Mouse (Mus musculus) urinary bladder, postnatal 10 days (tissue): ENCODE data around the gene Plxna4.
"Not testable (repeated sequence)": the region's sequence is repeated elsewhere in the genome, so short reads cannot be mapped to it uniquely, and the experiment has no call there.

Experiments used
- DNase-seq: peaks from one replicate; pipeline ENCODE4 v3.0.0; 2022; ENCODE audit warnings: low spot score

Plxna4 gene

DNA sequence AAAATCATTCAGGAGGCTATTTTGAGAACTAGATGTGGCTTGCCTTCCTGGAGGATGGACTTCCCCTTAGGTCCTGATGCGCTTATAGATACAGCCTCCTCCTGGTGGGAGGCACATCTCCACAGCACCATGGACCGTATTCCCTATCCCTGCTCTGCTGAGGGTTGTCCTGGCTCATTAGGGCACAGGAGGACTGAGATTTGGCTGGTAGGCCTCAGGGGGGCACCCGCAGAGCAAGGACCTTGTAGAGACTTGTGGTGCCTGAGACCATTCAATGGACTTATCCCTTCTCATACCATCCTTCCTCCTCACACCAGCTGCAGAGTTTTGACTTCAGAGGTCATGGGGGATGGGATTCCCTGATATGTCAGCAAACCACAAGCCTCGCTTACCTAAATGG lies 47.8 kb downstream of the Plxna4 start:
- no peak for DNase-seq

GRCm38 (mm10) chr6:32533962-32534740 lies 53.8 kb downstream of the Plxna4 start:
- DNase-seq: no peak

- DNase-seq: no peak
Measured at GRCm38 (mm10) chr6:32528081-32528570, 59.9 kb downstream of the Plxna4 start.

DNA sequence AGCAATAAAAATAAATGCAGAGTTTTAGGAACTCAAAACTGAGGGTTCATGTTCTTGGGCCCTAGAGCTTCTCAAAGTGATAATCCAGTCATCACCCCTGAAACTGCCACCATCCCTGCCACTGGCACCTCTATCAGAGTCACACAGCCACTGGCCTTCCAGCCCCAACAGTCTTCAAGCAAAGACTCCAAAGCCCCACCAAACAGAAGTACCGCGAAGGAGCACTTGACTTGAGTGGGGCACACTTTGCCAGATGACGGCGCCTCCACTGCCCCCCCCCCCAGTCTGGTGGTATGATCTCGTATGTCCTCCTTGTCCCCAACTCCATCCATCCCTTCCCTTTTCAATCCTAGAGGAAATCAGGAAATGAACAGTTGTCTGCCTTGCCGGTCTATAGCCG lies 60.5 kb downstream of the Plxna4 start:
- DNase-seq: no peak

DNA sequence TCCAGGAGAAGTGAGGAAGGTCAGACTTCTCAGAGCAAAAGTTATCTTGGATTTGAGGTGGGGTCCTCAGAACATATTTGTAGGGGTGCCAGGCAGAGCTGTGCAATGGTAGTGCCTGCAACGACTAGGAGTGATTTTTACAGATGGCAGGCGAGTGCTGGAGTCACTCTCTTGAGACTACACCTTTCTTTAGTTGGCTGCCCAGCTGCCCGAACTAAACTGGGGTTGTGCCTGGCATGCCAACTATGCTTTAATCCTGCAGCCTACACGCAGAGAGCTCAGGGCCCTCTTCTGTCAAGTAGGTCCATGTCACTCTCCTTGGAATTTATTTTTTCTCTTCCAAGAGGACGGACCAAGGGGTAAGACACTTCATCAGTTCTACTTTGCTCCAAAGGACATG lies 61.2 kb downstream of the Plxna4 start:
- no peak for DNase-seq

DNA sequence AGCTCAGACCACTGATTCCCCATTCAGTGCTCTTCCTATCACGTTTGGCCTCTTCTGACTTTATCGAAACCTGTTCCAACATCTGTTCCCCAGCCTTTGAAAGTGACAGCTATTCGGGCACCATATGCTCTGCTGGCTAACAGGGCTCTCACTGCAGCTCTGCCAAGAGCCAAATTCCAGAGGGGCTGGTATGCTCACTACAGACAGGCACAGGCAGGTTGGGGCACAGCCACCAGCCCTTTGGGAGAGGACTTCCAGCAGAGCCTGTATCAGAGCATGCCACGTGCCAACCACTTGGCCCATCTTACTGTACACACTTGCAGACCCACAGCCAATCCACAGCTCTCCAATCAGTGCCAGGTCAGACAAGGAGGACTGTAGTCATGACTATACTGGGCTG lies 67.9 kb downstream of the Plxna4 start:
- DNase-seq: no peak

GRCm38 (mm10) chr6:32518617-32519016 lies 69.4 kb downstream of the Plxna4 start:
- DNase-seq: no peak

- DNase-seq: no peak
Measured at GRCm38 (mm10) chr6:32514096-32514495, 73.9 kb downstream of the Plxna4 start.

DNA sequence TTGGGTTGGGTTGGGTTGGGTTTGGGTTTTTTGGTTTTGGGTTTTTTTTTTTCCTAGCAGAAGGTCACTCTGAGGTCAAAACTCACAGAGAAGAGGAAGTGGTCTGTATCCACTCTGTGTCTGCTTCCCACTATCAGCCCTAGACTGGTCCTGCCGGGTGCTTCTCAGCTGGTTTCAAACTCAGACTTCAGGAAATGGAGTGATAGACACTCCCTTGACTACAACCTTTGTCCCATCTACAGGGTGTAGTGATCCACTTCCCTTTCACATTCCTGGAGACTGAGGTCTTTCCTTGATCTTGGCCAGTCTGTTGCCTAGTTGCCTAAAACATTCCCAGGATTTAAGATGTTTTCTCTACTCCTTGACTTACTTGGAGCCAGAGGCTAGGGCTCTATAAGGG lies 76.0 kb downstream of the Plxna4 start:
- DNase-seq: no peak

GRCm38 (mm10) chr6:32510924-32511323 lies 77.1 kb downstream of the Plxna4 start:
- DNase-seq: no peak

DNA sequence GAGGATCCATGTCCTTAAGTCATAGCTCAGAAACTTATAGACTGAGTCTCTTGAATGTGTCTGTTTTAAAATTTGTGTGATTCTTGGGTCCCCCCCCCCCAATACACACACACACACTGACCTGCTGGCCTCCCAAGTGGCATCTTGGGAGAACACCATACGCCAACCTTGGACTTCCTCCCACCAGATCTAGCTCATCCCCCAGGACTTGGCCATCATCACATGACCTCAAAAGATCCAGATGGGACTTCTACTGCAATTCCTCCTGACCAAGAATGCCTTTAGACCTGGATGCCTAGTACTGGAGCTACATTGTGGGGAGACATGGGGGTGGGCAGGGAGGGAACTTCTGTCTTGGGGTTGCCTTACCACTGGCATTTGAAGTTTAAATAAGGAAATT lies 77.5 kb downstream of the Plxna4 start:
- no peak for DNase-seq

- DNase-seq: no peak
Measured at GRCm38 (mm10) chr6:32509046-32509445, 78.9 kb downstream of the Plxna4 start.

DNA sequence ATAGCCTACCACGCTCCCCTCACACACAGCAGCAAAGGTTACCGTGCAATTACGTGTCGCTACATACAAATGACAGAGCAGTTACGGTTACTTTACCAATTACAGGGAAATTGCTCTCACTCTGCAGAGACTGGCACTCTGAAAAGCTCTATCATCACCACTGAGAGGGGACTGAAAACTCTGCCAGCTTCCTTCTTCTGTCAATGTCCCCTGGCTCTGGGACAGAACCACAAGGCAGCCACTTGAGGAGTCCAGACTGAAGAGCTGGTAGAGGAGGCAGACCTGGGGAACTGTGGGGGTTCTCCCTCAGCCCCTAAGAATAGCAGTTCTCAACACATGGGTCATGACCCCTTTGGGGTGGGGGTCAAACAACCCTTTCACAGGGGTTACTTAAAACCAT lies 83.0 kb downstream of the Plxna4 start:
- no peak for DNase-seq

DNA sequence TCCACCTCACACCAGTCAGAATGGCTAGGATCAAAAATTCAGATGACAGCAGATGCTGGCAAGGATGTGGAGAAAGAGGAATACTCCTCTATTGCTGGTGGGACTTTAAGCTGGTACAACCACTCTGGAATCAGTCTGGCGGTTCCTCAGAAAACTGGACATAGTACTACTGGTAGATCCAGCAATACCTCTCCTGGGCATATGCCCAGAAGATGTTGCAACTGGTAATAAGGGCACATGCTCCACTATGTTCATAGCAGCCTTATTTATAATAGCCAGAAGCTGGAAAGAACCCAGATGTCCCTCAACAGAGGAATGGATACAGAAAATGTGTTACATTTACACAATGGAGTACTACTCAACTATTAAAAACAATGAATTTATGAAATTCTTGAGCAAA lies 86.8 kb downstream of the Plxna4 start:
- not testable (repeated sequence) for DNase-seq

DNA sequence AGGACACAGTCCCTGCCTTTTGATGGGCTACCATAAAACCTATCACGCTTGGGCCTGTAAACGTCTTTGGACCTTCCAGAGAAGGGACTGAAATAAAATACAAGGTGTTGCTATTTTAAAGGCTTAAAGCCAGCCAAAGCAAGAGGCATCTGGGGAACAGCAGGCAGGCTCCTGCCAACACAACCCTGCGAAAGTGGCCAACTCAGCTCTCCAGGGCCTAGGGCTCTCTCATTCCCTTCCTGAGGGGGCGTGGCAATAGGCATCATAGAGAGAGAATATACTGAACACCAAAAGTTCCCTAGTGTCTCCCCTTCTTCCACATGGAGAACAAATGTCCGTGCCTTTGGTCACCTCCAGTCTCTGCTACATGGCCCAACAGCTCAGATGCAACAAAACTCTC lies 89.9 kb downstream of the Plxna4 start:
- DNase-seq: no peak

- no peak for DNase-seq
Measured at GRCm38 (mm10) chr6:32496109-32496508, 91.9 kb downstream of the Plxna4 start.

GRCm38 (mm10) chr6:32495532-32495931 lies 92.5 kb downstream of the Plxna4 start:
- no peak for DNase-seq

- DNase-seq: no peak
Measured at GRCm38 (mm10) chr6:32493557-32493956, 94.4 kb downstream of the Plxna4 start.

DNA sequence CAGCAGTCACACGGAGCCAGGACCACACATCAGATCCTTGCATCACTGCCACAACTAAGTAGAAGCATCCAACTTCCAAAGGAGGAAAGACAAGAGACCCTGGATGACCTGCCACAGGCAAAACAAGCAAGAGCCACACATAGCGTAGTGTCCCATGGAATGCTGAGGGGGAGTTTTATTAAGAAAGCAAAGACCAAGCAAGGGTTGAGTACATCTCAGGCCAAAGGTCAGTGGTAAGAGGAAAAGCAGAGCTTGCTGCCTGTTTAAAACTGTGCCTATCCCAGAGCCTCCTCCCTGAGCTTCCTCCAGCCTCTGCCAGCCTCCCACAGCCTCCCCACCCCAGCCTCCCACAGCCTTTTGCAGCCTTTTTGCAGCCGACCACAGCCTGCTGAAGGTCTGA lies 100.9 kb downstream of the Plxna4 start:
- no peak for DNase-seq

- DNase-seq: no peak
Measured at GRCm38 (mm10) chr6:32482469-32482868, 105.5 kb downstream of the Plxna4 start.

- DNase-seq: no peak
Measured at GRCm38 (mm10) chr6:32480741-32481140, 107.3 kb downstream of the Plxna4 start.

DNA sequence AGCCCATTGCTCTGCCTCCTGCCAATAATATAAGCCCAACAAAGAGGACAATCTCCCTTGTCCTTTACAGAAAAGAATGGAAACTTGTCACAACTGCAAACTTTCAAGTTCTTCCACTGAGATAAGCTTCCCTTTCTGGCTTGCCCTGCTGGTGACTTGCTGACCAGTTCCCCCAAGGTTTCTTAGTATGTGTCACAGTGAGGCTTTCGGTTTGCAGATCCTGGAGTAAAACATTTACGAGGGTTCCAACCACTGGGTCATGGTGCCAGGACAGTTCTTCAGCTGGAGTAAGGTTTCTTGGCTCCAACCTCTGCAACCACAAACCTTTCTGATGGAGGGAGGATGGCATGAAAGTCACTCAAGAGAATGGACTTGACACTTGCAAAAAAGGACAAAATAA lies 108.2 kb downstream of the Plxna4 start:
- no peak for DNase-seq

GRCm38 (mm10) chr6:32479193-32479758 lies 108.7 kb downstream of the Plxna4 start:
- DNase-seq: no peak

DNA sequence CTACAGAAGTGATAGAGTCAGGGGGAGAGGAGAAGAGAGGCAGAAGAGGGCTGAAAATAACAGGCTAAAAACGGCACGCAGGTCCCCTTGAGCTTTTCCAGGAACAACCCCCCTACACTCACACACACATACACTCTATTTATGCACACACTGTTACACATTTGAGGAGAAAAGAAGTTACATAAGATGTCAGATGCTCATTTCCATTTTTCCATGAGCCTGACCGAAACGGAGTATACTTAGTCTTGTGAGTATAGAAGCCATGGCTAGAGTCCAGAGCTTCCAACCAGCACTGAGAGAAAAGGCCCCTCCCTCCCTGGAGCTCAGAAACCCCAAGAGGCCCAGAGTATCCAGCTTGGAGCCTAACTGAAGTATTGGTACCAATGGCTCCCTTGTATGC lies 112.0 kb downstream of the Plxna4 start:
- DNase-seq: no peak
